Mouse (Mus musculus): ENCODE measurements around the gene Txnrd3. TPM values are rescaled to one million over a fixed set of nuclear protein-coding genes. Genes with fewer than 3 reads are reported as not detected.

Gene Txnrd3
- polyA plus RNA-seq (2015; fragmentation: Nextera tagmentation; extraction: Ambion mirVana): 11.5 and 11.7 TPM in 2 replicates

- TF ChIP-seq EP300 (optimal IDR thresholded peaks at IDR 0.05): no peak
- TF ChIP-seq CTCF (IDR thresholded peaks at IDR 0.05; ENCODE audit: low read depth): peak; percentile 47
- peak within 1 kb of the TSS; percentile 72 for H3K9ac ChIP-seq (ENCODE audit: low read length)
- peak; percentile 92 for ATAC-seq (ENCODE audit: low FRiP score, low TSS enrichment)
- no peaks in the 10 kb centered on the region for H3K27me3 ChIP-seq (ENCODE audit: control insufficient read depth, insufficient read depth, low read length)
- H3K9me3 ChIP-seq (ENCODE audit: control insufficient read depth, low read length): no peaks in the 10 kb centered on the region
- peak within 1 kb of the TSS; percentile 95 for H3K4me2 ChIP-seq (replicated peaks; ENCODE audit: low read depth)
- H3K27ac ChIP-seq (replicated peaks): peak within 1 kb of the TSS; percentile 97
- peak; percentile 96 for DNase-seq (ENCODE audit: low spot score)
- H3K4me3 ChIP-seq (ENCODE audit: low read depth, low read length): peak within 1 kb of the TSS; percentile 62
- WGBS: 1% methylated on average over 35 of the region's 51 CpGs
- H3K36me3 ChIP-seq (ENCODE audit: control insufficient read depth, insufficient read depth, low read length): no peaks in the 10 kb centered on the region
- H3K4me1 ChIP-seq (replicated peaks; ENCODE audit: control insufficient read depth, insufficient read depth): no peaks in the 10 kb centered on the region
Observed at GRCm38 (mm10) chr6:89643798-89644270, at the start of gene Txnrd3. Txnrd3 (plus strand) TSS chr6:89643988.

- peak within 1 kb of the TSS; percentile 68 for H3K4me3 ChIP-seq (ENCODE audit: low read depth, low read length)
- peak within 1 kb of the TSS; percentile 85 for H3K4me2 ChIP-seq (replicated peaks; ENCODE audit: low read depth)
- H3K36me3 ChIP-seq (ENCODE audit: control insufficient read depth, insufficient read depth, low read length): no peaks in the 10 kb centered on the region
- H3K27ac ChIP-seq (replicated peaks): no peak within 1 kb of the TSS
- peak within 1 kb of the TSS; percentile 61 for H3K9ac ChIP-seq (ENCODE audit: low read length)
- 0 out of 2 replicates have a peak, but pooled peaks cover 2% of the 10 kb centered on the region for H3K4me1 ChIP-seq (replicated peaks; ENCODE audit: control insufficient read depth, insufficient read depth)
- no peaks in the 10 kb centered on the region for H3K27me3 ChIP-seq (ENCODE audit: control insufficient read depth, insufficient read depth, low read length)
- DNase-seq (ENCODE audit: low spot score) (peak; percentile 93), ATAC-seq (ENCODE audit: low FRiP score, low TSS enrichment) (peak; percentile 100)
- TF ChIP-seq CTCF (IDR thresholded peaks at IDR 0.05; ENCODE audit: low read depth) (peak; percentile 16), EP300 (optimal IDR thresholded peaks at IDR 0.05) (no peak)
- H3K9me3 ChIP-seq (ENCODE audit: control insufficient read depth, low read length): 0 out of 2 replicates have a peak, but pooled peaks cover 2% of the 10 kb centered on the region
- WGBS: under 1% methylated on average over 53 of the region's 56 CpGs
Observed at GRCm38 (mm10) chr6:89595018-89595776, 48.6 kb upstream of the Txnrd3 start, which contains the start of gene Chchd6. Chchd6 (minus strand) TSS chr6:89595652.

GRCm38 (mm10) chr6:89595777-89596146 is 48.0 kb upstream of the Txnrd3 start:
- Histone ChIP-seq H3K4me3 (ENCODE audit: low read depth, low read length) (no peak overlapping the region), H3K9ac (ENCODE audit: low read length) (no peak overlapping the region), H3K4me2 (replicated peaks; ENCODE audit: low read depth) (0 out of 2 replicates have a peak overlapping the region, but pooled peaks have one; percentile 85), H3K27ac (replicated peaks) (no peak overlapping the region), H3K27me3 (ENCODE audit: control insufficient read depth, insufficient read depth, low read length) (no peaks in the 10 kb centered on the region), H3K9me3 (ENCODE audit: control insufficient read depth, low read length) (0 out of 2 replicates have a peak, but pooled peaks cover 2% of the 10 kb centered on the region), H3K36me3 (ENCODE audit: control insufficient read depth, insufficient read depth, low read length) (no peaks in the 10 kb centered on the region), H3K4me1 (replicated peaks; ENCODE audit: control insufficient read depth, insufficient read depth) (0 out of 2 replicates have a peak, but pooled peaks cover 2% of the 10 kb centered on the region)
- no peak for TF ChIP-seq CTCF (IDR thresholded peaks at IDR 0.05; ENCODE audit: low read depth)
- TF ChIP-seq EP300 (optimal IDR thresholded peaks at IDR 0.05): no peak
- 28% methylated on average over 5 of the region's 5 CpGs for WGBS
- no peak for DNase-seq (ENCODE audit: low spot score)
- peak; percentile 16; the same call in 1 of the 2 replicates for ATAC-seq (ENCODE audit: low FRiP score, low TSS enrichment)

- ATAC-seq (ENCODE audit: low FRiP score, low TSS enrichment) (no peak), DNase-seq (ENCODE audit: low spot score) (no peak)
- no peaks in the 10 kb centered on the region for H3K36me3 ChIP-seq (ENCODE audit: control insufficient read depth, insufficient read depth, low read length)
- 0 out of 2 replicates have a peak, but pooled peaks cover 2% of the 10 kb centered on the region for H3K9me3 ChIP-seq (ENCODE audit: control insufficient read depth, low read length)
- H3K4me2 ChIP-seq (replicated peaks; ENCODE audit: low read depth): no peak overlapping the region
- TF ChIP-seq EP300 (optimal IDR thresholded peaks at IDR 0.05) (no peak), CTCF (IDR thresholded peaks at IDR 0.05; ENCODE audit: low read depth) (no peak)
- H3K4me1 ChIP-seq (replicated peaks; ENCODE audit: control insufficient read depth, insufficient read depth): 0 out of 2 replicates have a peak, but pooled peaks cover 2% of the 10 kb centered on the region
- no peak overlapping the region for H3K27ac ChIP-seq (replicated peaks)
- no peaks in the 10 kb centered on the region for H3K27me3 ChIP-seq (ENCODE audit: control insufficient read depth, insufficient read depth, low read length)
- no peak overlapping the region for H3K4me3 ChIP-seq (ENCODE audit: low read depth, low read length)
- 94% methylated on average over 1 of the region's 1 CpGs for WGBS
- H3K9ac ChIP-seq (ENCODE audit: low read length): no peak overlapping the region
Observed at GRCm38 (mm10) chr6:89596510-89596909, 47.3 kb upstream of the Txnrd3 start.

GRCm38 (mm10) chr6:89606096-89606495 is 37.7 kb upstream of the Txnrd3 start:
- Histone ChIP-seq H3K9ac (ENCODE audit: low read length) (no peak overlapping the region), H3K36me3 (ENCODE audit: control insufficient read depth, insufficient read depth, low read length) (no peaks in the 10 kb centered on the region), H3K27me3 (ENCODE audit: control insufficient read depth, insufficient read depth, low read length) (no peaks in the 10 kb centered on the region), H3K27ac (replicated peaks) (no peak overlapping the region), H3K9me3 (ENCODE audit: control insufficient read depth, low read length) (no peaks in the 10 kb centered on the region), H3K4me1 (replicated peaks; ENCODE audit: control insufficient read depth, insufficient read depth) (no peaks in the 10 kb centered on the region), H3K4me2 (replicated peaks; ENCODE audit: low read depth) (no peak overlapping the region), H3K4me3 (ENCODE audit: low read depth, low read length) (no peak overlapping the region)
- TF ChIP-seq CTCF (IDR thresholded peaks at IDR 0.05; ENCODE audit: low read depth) (no peak), EP300 (optimal IDR thresholded peaks at IDR 0.05) (no peak)
- WGBS: 45% methylated on average over 3 of the region's 3 CpGs
- ATAC-seq (ENCODE audit: low FRiP score, low TSS enrichment): no peak
- DNase-seq (ENCODE audit: low spot score): no peak

- no peaks in the 10 kb centered on the region for H3K27me3 ChIP-seq (ENCODE audit: control insufficient read depth, insufficient read depth, low read length)
- DNase-seq (ENCODE audit: low spot score) (no peak), ATAC-seq (ENCODE audit: low FRiP score, low TSS enrichment) (no peak)
- no peaks in the 10 kb centered on the region for H3K9me3 ChIP-seq (ENCODE audit: control insufficient read depth, low read length)
- WGBS: 57% methylated on average over 4 of the region's 4 CpGs
- H3K9ac ChIP-seq (ENCODE audit: low read length): no peak overlapping the region
- no peak overlapping the region for H3K4me2 ChIP-seq (replicated peaks; ENCODE audit: low read depth)
- no peak overlapping the region for H3K4me3 ChIP-seq (ENCODE audit: low read depth, low read length)
- no peak for TF ChIP-seq EP300 (optimal IDR thresholded peaks at IDR 0.05)
- peak; percentile 39 for TF ChIP-seq CTCF (IDR thresholded peaks at IDR 0.05; ENCODE audit: low read depth)
- H3K4me1 ChIP-seq (replicated peaks; ENCODE audit: control insufficient read depth, insufficient read depth): no peaks in the 10 kb centered on the region
- no peaks in the 10 kb centered on the region for H3K36me3 ChIP-seq (ENCODE audit: control insufficient read depth, insufficient read depth, low read length)
- no peak overlapping the region for H3K27ac ChIP-seq (replicated peaks)
Observed at GRCm38 (mm10) chr6:89607999-89608398, 35.8 kb upstream of the Txnrd3 start.

Measured in stomach, postnatal 0 days (tissue).